Mouse (Mus musculus): Measurements from ENCODE around the gene Galnt17. TPM values are rescaled to one million over a fixed set of nuclear protein-coding genes. Genes with fewer than 3 reads are reported as not detected.

The Galnt17 gene
- polyA plus RNA-seq, 1 experiment from 2014 or later = not detected

- no peak for DNase-seq
- ATAC-seq = no peak
- H3K27ac ChIP-seq (ENCODE audit: low read depth) = no peak overlapping the region
- H3K4me1 ChIP-seq (ENCODE audit: insufficient read depth) = no peaks in the 10 kb centered on the region
- H3K9me3 ChIP-seq (ENCODE audit: low read length) = no peaks in the 10 kb centered on the region
- no peak overlapping the region for H3K4me2 ChIP-seq (ENCODE audit: low read depth, low read length)
- H3K9ac ChIP-seq (replicated peaks) = no peak overlapping the region
- H3K36me3 ChIP-seq (replicated peaks; ENCODE audit: insufficient read depth, low read length) = no peaks in the 10 kb centered on the region
- TF ChIP-seq CTCF (IDR thresholded peaks at IDR 0.05; ENCODE audit: low read depth) (no peak), EP300 (IDR thresholded peaks at IDR 0.05; ENCODE audit: low read depth) (no peak)
- H3K27me3 ChIP-seq (ENCODE audit: insufficient read depth, low read length) = no peaks in the 10 kb centered on the region
- WGBS (ENCODE audit: insufficient replicate concordance) = 63% methylated on average over 8 of the region's 8 CpGs
- H3K4me3 ChIP-seq (ENCODE audit: low read depth, low read length) = no peak overlapping the region
Measured at GRCm38 (mm10) chr5:131250701-131251636, 57.3 kb downstream of the Galnt17 start.

GRCm38 (mm10) chr5:131248416-131248815 is 59.9 kb downstream of the Galnt17 start:
- Histone ChIP-seq H3K27ac (ENCODE audit: low read depth) (no peak overlapping the region), H3K36me3 (replicated peaks; ENCODE audit: insufficient read depth, low read length) (no peaks in the 10 kb centered on the region), H3K4me2 (ENCODE audit: low read depth, low read length) (no peak overlapping the region), H3K9me3 (ENCODE audit: low read length) (no peaks in the 10 kb centered on the region), H3K9ac (replicated peaks) (no peak overlapping the region), H3K4me3 (ENCODE audit: low read depth, low read length) (no peak overlapping the region), H3K27me3 (ENCODE audit: insufficient read depth, low read length) (no peaks in the 10 kb centered on the region), H3K4me1 (ENCODE audit: insufficient read depth) (no peaks in the 10 kb centered on the region)
- no peak for ATAC-seq
- TF ChIP-seq EP300 (IDR thresholded peaks at IDR 0.05; ENCODE audit: low read depth) (no peak), CTCF (IDR thresholded peaks at IDR 0.05; ENCODE audit: low read depth) (no peak)
- whole genome bisulfite sequencing (ENCODE audit: insufficient replicate concordance) = 90% methylated on average over 3 of the region's 3 CpGs
- no peak for DNase-seq

GRCm38 (mm10) chr5:131246591-131246990 is 61.7 kb downstream of the Galnt17 start:
- H3K27me3 ChIP-seq (ENCODE audit: insufficient read depth, low read length) = no peaks in the 10 kb centered on the region
- ATAC-seq = no peak
- no peaks in the 10 kb centered on the region for H3K9me3 ChIP-seq (ENCODE audit: low read length)
- no peaks in the 10 kb centered on the region for H3K4me1 ChIP-seq (ENCODE audit: insufficient read depth)
- no peak overlapping the region for H3K27ac ChIP-seq (ENCODE audit: low read depth)
- H3K9ac ChIP-seq (replicated peaks) = no peak overlapping the region
- no peak overlapping the region for H3K4me3 ChIP-seq (ENCODE audit: low read depth, low read length)
- H3K36me3 ChIP-seq (replicated peaks; ENCODE audit: insufficient read depth, low read length) = no peaks in the 10 kb centered on the region
- WGBS (ENCODE audit: insufficient replicate concordance) = 90% methylated on average over 6 of the region's 6 CpGs
- H3K4me2 ChIP-seq (ENCODE audit: low read depth, low read length) = no peak overlapping the region
- TF ChIP-seq EP300 (IDR thresholded peaks at IDR 0.05; ENCODE audit: low read depth) (no peak), CTCF (IDR thresholded peaks at IDR 0.05; ENCODE audit: low read depth) (no peak)
- no peak for DNase-seq

GRCm38 (mm10) chr5:131241689-131242088 is 66.6 kb downstream of the Galnt17 start:
- ATAC-seq (no peak), DNase-seq (no peak)
- Histone ChIP-seq H3K4me2 (ENCODE audit: low read depth, low read length) (no peak overlapping the region), H3K9ac (replicated peaks) (no peak overlapping the region), H3K27me3 (ENCODE audit: insufficient read depth, low read length) (no peaks in the 10 kb centered on the region), H3K36me3 (replicated peaks; ENCODE audit: insufficient read depth, low read length) (no peaks in the 10 kb centered on the region), H3K27ac (ENCODE audit: low read depth) (no peak overlapping the region), H3K4me3 (ENCODE audit: low read depth, low read length) (no peak overlapping the region), H3K9me3 (ENCODE audit: low read length) (no peaks in the 10 kb centered on the region), H3K4me1 (ENCODE audit: insufficient read depth) (no peaks in the 10 kb centered on the region)
- 72% methylated on average over 4 of the region's 4 CpGs for WGBS (ENCODE audit: insufficient replicate concordance)
- no peak for TF ChIP-seq CTCF (IDR thresholded peaks at IDR 0.05; ENCODE audit: low read depth)
- TF ChIP-seq EP300 (IDR thresholded peaks at IDR 0.05; ENCODE audit: low read depth) = no peak

GRCm38 (mm10) chr5:131239813-131240212 is 68.5 kb downstream of the Galnt17 start:
- Histone ChIP-seq H3K4me3 (ENCODE audit: low read depth, low read length) (no peak overlapping the region), H3K27ac (ENCODE audit: low read depth) (no peak overlapping the region), H3K9ac (replicated peaks) (no peak overlapping the region), H3K36me3 (replicated peaks; ENCODE audit: insufficient read depth, low read length) (no peaks in the 10 kb centered on the region), H3K4me2 (ENCODE audit: low read depth, low read length) (no peak overlapping the region), H3K9me3 (ENCODE audit: low read length) (no peaks in the 10 kb centered on the region), H3K27me3 (ENCODE audit: insufficient read depth, low read length) (no peaks in the 10 kb centered on the region), H3K4me1 (ENCODE audit: insufficient read depth) (no peaks in the 10 kb centered on the region)
- DNase-seq (no peak), ATAC-seq (no peak)
- TF ChIP-seq EP300 (IDR thresholded peaks at IDR 0.05; ENCODE audit: low read depth) = no peak
- no peak for TF ChIP-seq CTCF (IDR thresholded peaks at IDR 0.05; ENCODE audit: low read depth)
- WGBS (ENCODE audit: insufficient replicate concordance) = 89% methylated on average over 3 of the region's 3 CpGs

- Histone ChIP-seq H3K4me1 (ENCODE audit: insufficient read depth) (no peaks in the 10 kb centered on the region), H3K36me3 (replicated peaks; ENCODE audit: insufficient read depth, low read length) (no peaks in the 10 kb centered on the region), H3K27ac (ENCODE audit: low read depth) (no peak overlapping the region), H3K4me3 (ENCODE audit: low read depth, low read length) (no peak overlapping the region), H3K4me2 (ENCODE audit: low read depth, low read length) (no peak overlapping the region), H3K9ac (replicated peaks) (no peak overlapping the region), H3K9me3 (ENCODE audit: low read length) (no peaks in the 10 kb centered on the region), H3K27me3 (ENCODE audit: insufficient read depth, low read length) (no peaks in the 10 kb centered on the region)
- DNase-seq (no peak), ATAC-seq (no peak)
- 78% methylated on average over 8 of the region's 8 CpGs for WGBS (ENCODE audit: insufficient replicate concordance)
- TF ChIP-seq CTCF (IDR thresholded peaks at IDR 0.05; ENCODE audit: low read depth) (no peak), EP300 (IDR thresholded peaks at IDR 0.05; ENCODE audit: low read depth) (no peak)
Measured at GRCm38 (mm10) chr5:131236906-131237305, 71.4 kb downstream of the Galnt17 start.

Measured in liver, postnatal 0 days (tissue).